Mouse (Mus musculus) ES-E14 (cell line): ENCODE data around the gene Sdsl.

Experiments used
- MAFK ChIP-seq: IDR thresholded peaks from 2 replicates; pipeline ENCODE4 v1.6.1; 2014; ENCODE audit warnings: mild to moderate bottlenecking, low read depth, low read length, inconsistent platforms; ENCODE audit not compliant: insufficient read depth
- ZC3H11A ChIP-seq: IDR thresholded peaks from 2 replicates; pipeline ENCODE4 v1.6.1; 2012; ENCODE audit warnings: low read depth, mild to moderate bottlenecking, inconsistent platforms, low read length, borderline replicate concordance
- ZNF384 ChIP-seq: IDR thresholded peaks from 2 replicates; pipeline ENCODE4 v1.6.1; 2012; ENCODE audit warnings: low read depth, low read length, inconsistent platforms

- TF ChIP-seq ZNF384 (no peak), ZC3H11A (no peak), MAFK (peak; percentile 62)
Measured at GRCm38 (mm10) chr5:120481205-120481604, 8.6 kb upstream of the Sdsl start.
